Mouse (Mus musculus) midbrain, postnatal 0 days (tissue): ENCODE measurements at regions not wholly inside any gene's neighbourhood (a gene's known extent, or its start where the extent isn't known, plus 50 kb on each side); places are given as distances from the start of the nearest gene placed in this dataset.

Experiments used
- ATAC-seq: fragments of 200-750 bp; cut with Nextera tagmentation; 2 replicates; pipeline ENCODE4 v1.8.0; 2017; ENCODE audit warnings: moderate number of reproducible peaks, mild to moderate bottlenecking, moderate TSS enrichment, moderate library complexity; ENCODE audit not compliant: low FRiP score
- DNase-seq: peaks from one replicate; pipeline ENCODE4 v3.0.0-alpha.2; 2015; ENCODE audit warnings: low spot score
- H3K27ac ChIP-seq: fragments of 300-500 bp; sonication (generic); 2 replicates; pipeline ENCODE4 v1.5.1; 2014; ENCODE audit warnings: low read depth, mild to moderate bottlenecking, low read length, mixed read lengths
- H3K27me3 ChIP-seq: fragments of 300-500 bp; sonication (generic); 2 replicates; pipeline ENCODE4 v1.6.1; 2014; ENCODE audit warnings: low read length, control low read depth, mixed read lengths; ENCODE audit not compliant: insufficient read depth
- H3K36me3 ChIP-seq: fragments of 300-500 bp; sonication (generic); 2 replicates; pipeline ENCODE4 v1.6.1; 2014; ENCODE audit warnings: low read length, control low read depth, mixed read lengths; ENCODE audit not compliant: insufficient read depth
- H3K4me1 ChIP-seq: fragments of 300-500 bp; sonication (generic); 2 replicates; pipeline ENCODE4 v1.6.1; 2014; ENCODE audit warnings: mild to moderate bottlenecking, control low read depth, antibody characterized with exemption, low read length, mixed read lengths; ENCODE audit not compliant: insufficient read depth
- H3K4me2 ChIP-seq: fragments of 300-500 bp; sonication (generic); 2 replicates; pipeline ENCODE4 v1.6.1; 2014; ENCODE audit warnings: low read depth, mild to moderate bottlenecking, low read length, mixed read lengths; ENCODE audit not compliant: poor library complexity, severe bottlenecking
- H3K4me3 ChIP-seq: fragments of 300-500 bp; sonication (generic); 2 replicates; pipeline ENCODE4 v1.5.1; 2014; ENCODE audit warnings: low read depth, mild to moderate bottlenecking, low read length, moderate library complexity
- H3K9ac ChIP-seq: fragments of 300-500 bp; sonication (generic); replicated peaks from 2 replicates; pipeline ENCODE4 v1.6.1; 2014; ENCODE audit warnings: mild to moderate bottlenecking, low read length, moderate library complexity, mixed read lengths; ENCODE audit not compliant: poor library complexity, severe bottlenecking
- H3K9me3 ChIP-seq: fragments of 300-500 bp; sonication (generic); 2 replicates; pipeline ENCODE4 v1.6.1; 2016; ENCODE audit warnings: low read length, control low read depth
- CTCF ChIP-seq: IDR thresholded peaks from 2 replicates; pipeline ENCODE4 v1.5.1; 2016; ENCODE audit warnings: antibody characterized with exemption, mild to moderate bottlenecking
- WGBS: fragments of 180-500 bp; shearing (Covaris S2); extraction: QIAGEN DNeasy Blood & Tissue Kit; methylation state at CpG from one replicate; pipeline ENCODE4 v1.1.7; 2014; 5-methylcytosine and 5-hydroxymethylcytosine counted together

DNA sequence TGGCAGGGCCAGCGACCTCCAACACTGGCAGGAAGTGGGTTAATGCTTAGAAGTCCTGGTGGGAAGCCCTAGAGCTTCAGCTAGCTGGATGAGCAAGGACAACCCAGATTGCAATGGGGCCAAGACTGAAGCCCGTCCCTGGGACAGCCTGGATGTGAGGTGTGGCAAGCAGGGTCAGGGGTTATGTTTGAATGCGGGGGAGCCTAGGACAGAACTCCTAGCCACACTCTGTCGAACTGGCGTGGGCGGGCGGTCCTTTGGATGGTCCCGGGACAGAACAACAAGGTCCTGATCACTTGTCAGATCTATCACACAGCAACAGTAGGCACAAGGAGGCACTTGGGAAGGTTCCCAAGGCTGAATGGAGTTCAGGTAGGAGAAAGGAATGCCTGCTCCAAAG lies 101.1 kb upstream of the Ccnd1 start:
- Histone ChIP-seq H3K4me1 (no peaks in the 10 kb centered on the region), H3K9ac (no peak overlapping the region), H3K27me3 (no peaks in the 10 kb centered on the region), H3K36me3 (no peaks in the 10 kb centered on the region), H3K4me3 (no peak overlapping the region), H3K27ac (no peak overlapping the region), H3K9me3 (no peaks in the 10 kb centered on the region), H3K4me2 (no peak overlapping the region)
- 82% methylated on average over 8 of the region's 8 CpGs for WGBS
- ATAC-seq (no peak), DNase-seq (no peak)
- TF ChIP-seq CTCF = no peak

DNA sequence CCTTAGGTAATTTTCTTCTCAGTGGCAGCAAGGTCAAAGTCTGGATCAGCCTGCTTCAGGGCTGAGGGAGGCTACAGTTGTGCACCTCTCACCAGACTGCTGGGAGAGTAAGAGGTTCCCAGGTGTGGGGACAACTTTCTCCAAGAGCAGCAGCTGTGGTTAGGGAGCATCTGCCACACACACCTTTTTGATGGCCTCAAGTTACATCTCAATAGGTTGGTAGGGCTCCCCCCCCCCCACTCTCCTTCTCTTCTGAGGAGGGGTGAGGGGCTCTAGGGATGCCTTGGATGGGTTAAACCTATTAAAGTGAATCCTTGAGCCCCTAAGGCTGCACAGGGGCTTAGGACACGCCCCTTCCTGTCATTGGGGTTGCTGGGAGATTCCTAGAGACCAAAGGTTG lies 94.7 kb upstream of the Ccnd1 start:
- no peak overlapping the region for H3K9ac ChIP-seq
- no peak for DNase-seq
- no peak overlapping the region for H3K27ac ChIP-seq
- 57% methylated on average over 1 of the region's 1 CpGs for WGBS
- no peaks in the 10 kb centered on the region for H3K9me3 ChIP-seq
- no peak for TF ChIP-seq CTCF
- H3K36me3 ChIP-seq = no peaks in the 10 kb centered on the region
- no peak overlapping the region for H3K4me3 ChIP-seq
- no peak overlapping the region for H3K4me2 ChIP-seq
- H3K27me3 ChIP-seq = peaks cover 5% of the 10 kb centered on the region; the same call in 1 of the 2 replicates
- no peaks in the 10 kb centered on the region; the same call in 1 of the 2 replicates for H3K4me1 ChIP-seq
- ATAC-seq = no peak

DNA sequence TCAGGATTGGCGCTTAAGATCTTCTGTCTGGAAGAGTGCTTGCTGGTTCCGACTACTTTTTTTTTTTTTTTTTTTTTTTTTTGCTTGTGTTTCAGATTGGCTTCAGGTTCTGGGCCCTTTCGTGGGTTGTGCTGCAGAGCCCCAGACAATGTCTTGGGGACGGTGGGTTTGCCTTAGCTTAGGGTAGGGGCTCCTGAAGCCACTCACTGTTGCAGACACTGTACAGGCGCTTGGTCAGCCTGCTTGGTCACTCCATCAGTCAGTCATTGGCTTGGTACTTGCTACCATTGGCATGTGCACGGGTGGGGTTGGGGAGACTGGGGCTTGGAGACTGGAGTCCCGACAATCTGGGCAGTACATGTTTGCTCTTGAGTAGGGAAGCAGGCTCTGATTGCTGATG lies 91.5 kb upstream of the Ccnd1 start:
- Histone ChIP-seq H3K9me3 (no peaks in the 10 kb centered on the region), H3K4me2 (peak overlapping the region; percentile 74), H3K36me3 (no peaks in the 10 kb centered on the region), H3K4me3 (peak overlapping the region; percentile 32), H3K27ac (no peak overlapping the region), H3K4me1 (no peaks in the 10 kb centered on the region; the same call in 1 of the 2 replicates), H3K9ac (no peak overlapping the region), H3K27me3 (peaks cover 7% of the 10 kb centered on the region; the same call in 1 of the 2 replicates)
- no peak for DNase-seq
- no peak for ATAC-seq
- no peak for TF ChIP-seq CTCF
- 8% methylated on average over 7 of the region's 7 CpGs for WGBS

DNA sequence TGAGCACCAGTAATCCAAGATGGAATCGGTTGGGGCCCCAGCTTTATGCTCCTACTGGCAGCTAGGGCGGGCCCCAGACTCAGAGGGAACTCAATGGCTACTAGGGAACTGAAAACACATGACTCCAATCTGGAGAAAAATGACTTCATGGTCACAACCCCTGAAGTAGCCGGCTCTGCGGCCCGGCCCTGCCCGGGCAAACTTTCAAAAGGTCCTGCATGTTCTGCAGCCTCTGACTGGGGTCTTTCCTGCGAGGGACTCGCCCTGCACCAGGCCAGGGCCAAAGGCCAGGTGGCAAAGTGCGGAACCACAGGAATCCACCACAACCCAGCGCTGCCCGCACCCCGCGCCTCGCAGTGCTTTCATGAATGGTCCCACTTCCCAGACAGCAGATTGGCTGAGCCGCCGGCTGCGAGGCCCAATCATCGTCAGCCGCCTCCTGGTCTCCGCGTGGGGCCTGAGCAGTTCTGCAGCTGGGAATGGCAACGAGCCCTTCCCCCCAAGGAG lies 91.0 kb upstream of the Ccnd1 start:
- ATAC-seq (peak; percentile 90), DNase-seq (peak; percentile 83)
- no peaks in the 10 kb centered on the region for H3K9me3 ChIP-seq
- peaks cover 7% of the 10 kb centered on the region; the same call in 1 of the 2 replicates for H3K27me3 ChIP-seq
- TF ChIP-seq CTCF = no peak
- H3K4me1 ChIP-seq = no peaks in the 10 kb centered on the region; the same call in 1 of the 2 replicates
- no peak overlapping the region for H3K9ac ChIP-seq
- WGBS = under 1% methylated on average over 22 of the region's 22 CpGs
- no peak overlapping the region for H3K27ac ChIP-seq
- H3K4me3 ChIP-seq = peak overlapping the region; percentile 32
- no peaks in the 10 kb centered on the region for H3K36me3 ChIP-seq
- H3K4me2 ChIP-seq = peak overlapping the region; percentile 74

DNA sequence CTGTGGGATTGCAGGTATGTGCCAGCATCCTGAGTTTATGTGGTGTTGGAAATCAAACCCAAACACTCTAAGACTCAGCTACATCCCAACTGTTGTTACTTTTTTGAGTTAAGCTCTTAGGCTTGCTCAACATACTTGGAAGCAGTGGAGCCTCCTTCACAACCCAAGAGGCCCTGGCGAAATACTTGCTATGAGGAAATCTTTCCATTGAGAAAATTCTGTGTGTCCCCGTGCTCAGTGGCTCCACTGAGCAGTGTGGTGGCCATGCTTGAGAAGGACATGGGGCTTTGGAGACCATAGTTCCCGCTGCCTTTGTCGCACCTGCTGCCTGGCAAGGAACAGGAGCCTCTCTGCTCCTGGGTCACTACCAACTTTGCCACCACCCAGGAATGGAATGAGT lies 89.9 kb upstream of the Ccnd1 start:
- Histone ChIP-seq H3K9me3 (no peaks in the 10 kb centered on the region), H3K27ac (no peak overlapping the region), H3K4me1 (no peaks in the 10 kb centered on the region; the same call in 1 of the 2 replicates), H3K9ac (no peak overlapping the region), H3K4me3 (no peak overlapping the region), H3K36me3 (no peaks in the 10 kb centered on the region), H3K27me3 (peaks cover 7% of the 10 kb centered on the region; the same call in 1 of the 2 replicates), H3K4me2 (no peak overlapping the region)
- 95% methylated on average over 4 of the region's 4 CpGs for WGBS
- TF ChIP-seq CTCF = no peak
- ATAC-seq (no peak), DNase-seq (no peak)

DNA sequence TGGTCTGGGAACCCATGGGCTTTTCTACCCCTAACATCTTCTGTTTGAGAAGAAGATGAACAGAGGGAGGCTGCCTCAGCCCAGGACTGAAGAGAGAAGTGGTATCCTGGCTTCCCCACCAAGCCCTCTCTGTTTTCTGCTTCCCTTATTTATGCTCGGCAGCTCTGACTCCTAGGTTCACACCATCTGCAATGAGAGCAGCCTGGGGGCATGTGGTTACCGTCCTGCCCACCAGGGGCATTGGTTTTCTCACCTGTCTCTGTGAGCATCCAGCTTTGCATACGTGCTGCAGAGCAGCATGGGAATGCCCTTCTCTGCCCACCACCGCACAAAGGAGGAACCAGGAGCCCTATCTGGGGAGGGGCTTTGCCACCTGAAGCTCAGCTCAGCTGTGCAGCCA lies 89.4 kb upstream of the Ccnd1 start:
- Histone ChIP-seq H3K9me3 (no peaks in the 10 kb centered on the region), H3K4me3 (no peak overlapping the region), H3K4me1 (no peaks in the 10 kb centered on the region; the same call in 1 of the 2 replicates), H3K27me3 (peaks cover 7% of the 10 kb centered on the region; the same call in 1 of the 2 replicates), H3K27ac (no peak overlapping the region), H3K9ac (no peak overlapping the region), H3K4me2 (no peak overlapping the region), H3K36me3 (no peaks in the 10 kb centered on the region)
- peak; percentile 28 for TF ChIP-seq CTCF
- 61% methylated on average over 4 of the region's 4 CpGs for WGBS
- no peak for ATAC-seq
- no peak for DNase-seq
